Mouse (Mus musculus): ENCODE measurements around the gene Tpcn2.

The Tpcn2 gene

DNA sequence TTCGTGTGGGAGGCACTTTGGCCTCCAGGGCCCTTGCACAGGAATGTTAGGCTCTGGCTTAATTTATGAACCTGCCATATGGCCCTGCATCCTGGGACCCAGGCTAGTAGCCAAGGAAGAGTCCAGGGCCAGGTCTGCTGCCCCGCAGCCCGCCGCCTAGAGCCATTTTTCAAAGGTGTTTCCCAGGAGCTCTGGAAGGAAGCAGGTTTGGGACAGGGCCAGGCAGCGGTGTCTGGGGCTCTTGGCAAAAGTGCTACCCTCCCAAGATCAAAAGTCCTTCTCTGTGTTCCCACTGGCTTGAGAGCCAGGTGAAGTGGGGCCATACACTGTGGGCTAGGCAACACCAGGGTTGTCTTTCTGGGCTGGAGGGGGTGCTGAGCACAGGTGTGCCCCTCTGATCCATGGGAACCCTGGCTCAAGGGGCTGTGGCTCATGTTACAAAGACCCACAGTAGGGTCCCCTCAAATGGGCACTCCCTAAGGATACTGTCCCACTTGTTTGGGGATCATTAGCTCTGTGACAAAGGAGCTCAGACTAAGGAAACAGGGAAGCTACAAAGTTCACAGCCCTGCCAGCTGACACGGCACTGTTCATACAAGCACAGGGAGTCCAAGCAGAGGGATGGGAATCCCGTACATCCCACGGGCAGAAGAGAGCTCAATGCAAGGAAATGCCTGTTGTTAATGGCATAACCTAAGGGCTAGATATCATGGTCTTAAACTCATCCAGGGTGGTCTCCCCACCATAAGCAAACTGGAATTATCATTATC is 43.9 kb downstream of the Tpcn2 start:
- DNase-seq = no peak

DNA sequence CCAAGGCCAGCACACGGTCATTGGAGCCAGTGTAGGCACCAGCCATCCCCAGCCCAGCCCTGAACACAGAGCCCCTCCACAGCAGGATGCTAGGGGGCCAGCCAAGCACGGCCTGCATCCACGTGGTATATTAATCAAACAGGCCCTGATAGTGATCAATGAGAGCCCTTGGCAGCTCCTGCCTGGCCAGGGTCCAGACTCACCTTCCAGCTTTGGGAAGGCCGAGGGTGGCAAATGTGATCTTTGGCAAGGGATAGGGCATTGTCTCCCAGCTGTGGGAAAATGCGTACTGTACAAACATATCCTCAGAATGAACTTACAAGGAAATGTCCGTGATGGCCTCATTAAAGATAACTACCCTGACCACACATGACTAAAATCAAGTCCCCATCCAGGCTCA is 44.7 kb downstream of the Tpcn2 start:
- DNase-seq = no peak

DNA sequence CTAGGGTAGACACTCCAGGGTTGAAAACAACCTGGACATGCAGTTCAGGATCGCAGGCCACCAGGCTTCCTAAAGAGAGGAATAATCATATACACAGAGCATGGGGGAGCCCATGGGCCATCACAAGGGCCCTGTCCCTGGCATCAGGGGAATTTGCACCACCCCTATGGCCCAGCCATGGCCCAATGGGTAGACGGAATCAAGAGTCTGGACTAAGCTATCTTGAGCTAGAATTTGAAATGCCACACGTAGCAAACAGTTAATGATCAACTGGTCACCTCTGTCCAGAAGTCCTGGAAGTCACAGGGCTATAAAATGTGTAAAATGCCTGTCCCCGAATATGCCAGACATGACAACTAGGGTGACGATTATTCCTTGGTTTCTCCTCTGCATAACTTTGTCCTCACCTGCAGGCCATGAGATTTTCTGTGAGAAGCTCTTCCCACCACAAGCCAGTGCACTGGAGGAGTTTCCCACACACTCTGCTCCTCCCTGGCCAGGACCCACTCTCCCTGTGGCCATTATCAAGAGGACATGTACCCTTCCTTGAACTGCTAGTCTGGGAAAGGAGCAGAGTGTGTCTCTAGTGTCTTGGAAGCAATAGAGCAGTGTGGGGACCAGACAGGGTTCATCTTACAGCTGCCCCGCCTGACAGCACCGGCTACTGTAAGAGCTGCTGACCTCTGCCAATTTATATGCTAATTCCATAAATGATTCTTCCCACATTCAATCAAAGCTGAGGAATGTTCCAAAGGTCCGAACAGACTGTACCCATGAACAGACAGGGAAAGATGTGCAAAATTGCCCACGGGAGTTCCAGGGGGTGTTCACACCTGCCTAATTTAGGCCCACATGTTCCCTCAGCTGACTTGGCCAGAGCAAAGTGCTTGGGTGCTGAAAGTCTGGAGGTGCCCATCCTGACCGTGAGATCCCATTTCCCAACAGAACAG is 48.7 kb downstream of the Tpcn2 start:
- DNase-seq = no peak

DNA sequence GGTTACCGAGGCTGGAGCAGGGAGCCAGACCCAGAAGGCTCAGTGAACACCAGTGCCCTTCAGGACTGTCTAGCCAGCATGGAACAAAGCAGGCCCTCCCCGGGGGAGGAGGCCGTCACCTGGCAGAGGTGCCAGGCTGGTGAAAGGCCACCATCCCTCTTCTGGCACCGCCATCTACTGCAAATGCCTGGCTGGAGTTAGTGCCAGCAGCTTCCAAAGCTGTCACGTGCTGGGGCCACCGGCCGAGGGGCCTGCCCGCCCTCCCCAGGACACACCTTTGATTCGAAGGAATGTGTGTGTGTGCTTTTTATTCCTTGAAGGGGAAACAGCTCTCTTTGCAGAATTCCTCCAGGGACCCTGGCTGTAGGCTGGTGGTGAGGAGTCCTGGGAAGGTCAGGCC is 52.2 kb downstream of the Tpcn2 start:
- DNase-seq = no peak

DNA sequence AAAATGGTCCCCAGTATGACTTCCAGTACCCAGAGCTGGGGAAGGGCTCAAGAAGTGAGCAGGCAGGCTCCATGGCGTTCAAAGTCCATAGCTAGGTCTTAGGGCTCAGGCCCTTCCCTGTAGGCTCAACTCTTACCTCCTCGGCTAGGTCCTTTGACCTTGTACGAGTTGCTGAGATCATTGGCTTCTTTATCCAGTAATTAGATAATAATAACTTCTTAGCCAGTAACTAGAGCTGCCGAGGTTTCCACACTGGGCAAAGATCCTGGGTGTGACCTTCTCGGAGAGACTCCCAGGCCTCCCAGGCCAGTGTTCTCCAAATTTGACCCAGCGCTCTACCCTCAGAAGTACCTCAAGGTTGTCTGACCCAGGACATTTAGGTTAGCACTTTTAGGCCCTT is 57.2 kb downstream of the Tpcn2 start:
- no peak for DNase-seq

DNA sequence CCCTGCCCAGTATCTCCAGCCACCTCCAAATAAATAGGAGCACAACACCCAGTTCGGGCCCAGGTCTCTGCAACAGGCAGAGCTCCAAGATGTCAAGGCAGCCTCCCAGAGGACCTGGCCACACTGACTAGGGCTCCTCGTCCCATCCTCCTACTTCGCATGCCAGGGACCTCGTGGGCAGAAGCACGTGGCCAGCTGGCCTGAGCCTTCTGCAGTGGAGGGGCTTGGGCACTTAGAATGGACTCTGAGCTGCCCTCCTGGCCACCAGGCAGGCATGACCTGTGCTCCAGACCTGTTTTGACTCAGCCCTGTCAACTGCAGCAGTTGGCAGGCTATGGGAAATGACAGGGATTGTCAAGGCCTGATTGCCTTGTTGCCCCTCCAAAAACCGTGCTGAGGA is 58.2 kb downstream of the Tpcn2 start:
- no peak for DNase-seq

DNA sequence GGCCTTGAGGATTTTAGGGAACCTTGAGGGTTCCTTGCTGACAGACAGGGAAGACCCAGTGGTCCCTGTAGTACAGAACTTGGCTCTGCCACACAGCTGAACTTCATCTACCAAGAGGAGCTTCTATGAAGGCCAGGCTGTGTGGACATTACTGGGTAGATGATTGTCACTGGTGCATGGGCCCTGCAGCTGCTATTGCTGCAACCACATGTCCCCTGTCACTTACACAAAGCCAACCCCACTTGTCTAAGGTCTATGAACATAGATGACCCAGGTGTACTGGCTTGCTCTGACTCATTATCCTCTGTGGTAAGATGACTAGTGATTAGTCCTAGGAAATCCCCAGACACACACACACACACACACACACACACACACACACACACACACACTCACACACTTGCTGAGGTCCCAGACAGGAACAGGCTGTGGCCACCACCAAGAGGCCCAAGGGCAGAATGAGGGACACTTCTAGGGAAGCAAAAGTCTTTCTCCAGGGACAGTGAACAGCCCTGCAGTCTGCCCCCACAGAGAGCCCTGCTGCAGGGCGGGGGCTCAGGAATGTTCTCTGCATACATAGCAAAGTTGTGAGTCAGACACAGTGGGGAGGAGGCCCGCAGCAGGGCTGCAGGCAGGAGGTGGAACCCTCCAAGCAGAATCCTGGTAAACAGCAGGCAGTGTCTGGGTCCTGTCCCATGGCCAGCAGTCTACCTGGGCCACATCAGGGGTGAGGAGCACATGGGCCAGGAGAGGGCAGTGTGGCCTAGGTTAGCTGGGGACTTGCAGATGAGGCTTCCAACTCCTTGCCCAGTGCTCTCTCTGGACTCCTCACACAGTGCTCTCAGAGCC is 61.7 kb downstream of the Tpcn2 start:
- peak; percentile 20 for DNase-seq

DNA sequence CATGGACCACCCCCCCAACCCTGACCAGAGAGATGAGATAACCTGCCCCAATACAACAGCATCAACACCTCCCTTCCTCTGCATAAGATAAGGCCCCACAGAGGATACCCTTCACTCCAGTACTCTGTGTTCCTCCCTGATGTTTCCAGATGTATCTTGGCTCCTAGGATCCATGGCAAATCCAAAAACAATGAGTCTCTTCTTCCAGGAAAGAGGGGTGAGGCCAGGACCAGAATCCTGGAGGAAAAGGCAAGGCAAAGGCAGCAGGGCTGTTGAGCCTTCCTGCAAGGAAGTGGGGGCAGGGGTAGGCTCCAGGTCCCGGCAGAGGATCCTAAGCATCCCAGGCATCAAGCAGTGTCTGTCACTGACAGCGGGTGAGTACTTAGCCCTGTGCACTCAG is 62.5 kb downstream of the Tpcn2 start:
- no peak for DNase-seq

DNA sequence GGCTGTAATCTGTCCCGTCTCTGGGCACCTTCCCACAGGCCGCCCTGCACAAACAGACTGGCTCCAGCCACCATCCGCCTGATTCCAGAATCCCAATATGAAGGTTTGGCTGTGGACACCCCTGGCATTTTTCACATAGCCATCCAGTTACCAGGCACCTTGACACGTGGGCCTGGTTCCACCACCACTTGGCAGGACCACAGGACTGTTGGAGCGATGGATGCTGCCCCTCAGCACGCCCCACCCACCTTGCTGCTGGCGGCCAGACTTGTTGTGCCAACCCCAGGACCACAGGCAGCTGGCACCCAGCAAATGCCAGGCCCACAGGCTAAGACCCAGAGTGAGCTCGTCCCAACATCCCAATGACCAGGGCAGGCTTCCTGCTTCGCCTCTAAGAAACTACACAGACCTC is 64.4 kb downstream of the Tpcn2 start:
- DNase-seq = no peak

DNA sequence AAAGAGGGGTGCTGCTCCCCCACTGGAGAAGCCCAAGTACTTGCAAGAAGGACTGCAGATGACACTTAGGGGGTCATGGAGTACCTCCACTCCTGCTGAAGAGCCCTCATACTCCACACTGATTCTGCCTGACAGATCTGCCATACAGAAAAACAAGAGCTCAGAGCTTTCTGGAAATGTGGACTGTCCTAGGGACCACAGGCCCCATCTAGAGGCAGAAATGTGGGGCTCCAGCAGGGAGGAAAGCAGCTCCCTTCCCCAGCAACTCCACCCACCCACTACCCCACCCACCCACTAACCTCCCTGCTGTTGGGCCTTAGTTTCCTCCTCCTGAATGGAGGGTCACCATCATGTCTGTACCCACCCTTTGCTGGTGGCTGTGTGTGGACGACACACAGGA is 67.2 kb downstream of the Tpcn2 start:
- DNase-seq = no peak

DNA sequence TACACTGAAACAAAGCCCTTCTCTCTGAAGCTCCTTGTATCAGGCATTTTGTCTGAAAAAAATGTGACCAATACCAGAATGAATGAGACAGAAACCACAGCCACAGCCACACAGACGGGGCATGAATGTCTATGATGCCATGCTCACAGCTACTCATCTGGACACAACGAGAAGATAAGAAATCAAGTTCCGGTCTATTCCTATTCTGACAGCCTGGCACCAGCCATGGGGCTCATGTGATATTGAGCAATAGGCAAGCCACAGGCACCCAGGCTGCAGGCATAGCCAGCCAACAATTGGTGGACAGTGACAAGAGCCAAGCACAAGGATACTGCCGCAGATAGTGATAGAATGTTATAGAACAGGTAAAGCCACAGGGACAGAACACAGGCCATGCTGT is 68.3 kb downstream of the Tpcn2 start:
- no peak for DNase-seq

DNA sequence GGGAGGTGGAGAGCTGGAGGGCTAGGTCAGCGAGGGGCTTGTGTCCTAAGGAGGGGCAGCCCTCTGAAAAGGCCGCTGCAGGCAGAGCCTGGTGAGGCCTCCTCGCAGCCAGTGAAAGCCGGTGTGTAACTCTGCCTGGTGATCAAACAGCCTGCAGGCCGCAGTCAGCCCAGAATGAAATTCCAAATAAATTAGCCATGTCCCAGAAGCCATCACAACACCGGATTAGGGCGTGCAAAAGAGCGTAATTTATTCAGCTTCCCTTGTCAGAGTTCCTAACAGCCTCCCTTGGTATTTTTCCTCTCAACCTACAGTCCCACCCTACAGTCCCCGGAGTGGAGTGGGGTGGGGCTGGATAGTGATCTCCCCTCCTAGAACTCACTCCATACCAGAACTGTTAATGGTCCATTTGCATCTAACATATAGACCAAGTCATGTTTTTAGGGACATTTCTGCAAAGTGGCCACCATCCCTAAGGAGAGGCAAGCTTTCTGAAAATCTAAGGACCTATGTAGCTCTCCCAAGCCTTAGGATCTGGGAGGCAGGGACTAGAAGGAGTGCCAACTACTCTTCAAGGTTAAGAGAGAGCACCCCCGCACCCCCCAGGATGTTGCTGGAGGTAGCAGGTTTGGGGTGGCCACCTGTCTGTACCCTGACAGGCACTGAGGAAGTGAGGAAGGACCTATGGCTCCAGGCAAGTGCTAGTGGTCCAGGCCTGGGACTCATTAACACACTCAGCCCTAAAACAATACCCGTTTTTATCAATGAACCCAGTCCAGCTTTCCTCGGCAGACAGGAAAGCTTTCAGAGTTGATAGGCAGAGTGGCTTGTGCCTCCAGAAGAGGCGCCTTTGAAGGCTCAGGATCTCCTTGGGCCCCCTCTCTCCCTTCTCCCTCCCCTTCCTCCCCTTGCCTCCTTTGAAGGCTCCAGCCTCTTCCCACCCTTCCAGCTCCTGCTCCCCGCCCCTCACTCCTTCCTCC is 71.8 kb downstream of the Tpcn2 start:
- DNase-seq = no peak

DNA sequence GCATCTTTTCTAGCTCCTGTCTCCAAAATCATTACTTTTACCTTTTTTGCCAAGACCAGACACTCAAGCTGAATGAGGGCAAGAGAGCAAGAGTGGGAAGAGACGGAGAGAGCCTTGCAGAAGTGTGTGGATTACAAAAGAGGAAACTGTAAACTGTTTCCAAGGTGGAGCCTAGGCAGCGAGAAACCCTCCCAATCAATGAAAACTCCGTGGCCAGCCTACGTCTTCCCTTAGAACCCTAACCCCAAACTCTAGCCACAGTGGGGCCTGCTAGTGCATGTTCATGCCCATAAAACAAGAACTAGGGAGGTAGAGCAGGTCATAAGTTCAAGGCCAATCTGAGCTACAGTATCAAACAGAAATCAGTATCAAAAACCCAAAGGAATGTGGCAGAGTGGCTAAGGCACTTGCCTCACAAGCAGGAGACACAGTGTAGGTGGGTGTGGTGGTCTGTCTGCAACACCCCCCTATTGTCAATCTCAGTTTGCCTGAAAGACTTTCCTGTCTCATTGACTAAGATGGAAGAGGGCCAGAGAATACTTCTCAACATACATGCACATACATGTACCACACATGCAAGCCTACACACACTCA is 73.2 kb downstream of the Tpcn2 start:
- DNase-seq = no peak

DNA sequence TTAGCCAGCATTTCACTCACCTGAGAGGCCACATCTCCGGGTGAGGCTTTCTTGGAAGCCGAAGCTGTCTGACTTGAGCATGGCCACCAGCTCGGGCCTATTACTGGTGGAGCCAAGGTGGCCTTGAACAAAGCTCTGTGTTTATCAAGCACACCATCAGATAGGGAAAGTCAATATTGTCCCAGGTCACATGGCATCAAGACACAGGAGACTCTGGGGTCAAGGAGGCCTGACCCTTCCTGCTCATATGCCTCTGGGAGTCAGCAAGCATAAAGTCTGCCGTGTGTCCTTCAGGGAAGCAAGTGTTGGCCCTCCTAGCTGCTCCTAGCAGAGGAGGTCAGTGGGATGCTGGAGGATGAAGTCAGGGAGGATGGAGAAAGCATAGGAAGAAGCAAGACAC is 75.8 kb downstream of the Tpcn2 start, which contains the start of gene 1810010D01Rik:
Gene 1810010D01Rik (minus strand): TSS at position 114 of the 400 bp plus-strand sequence.
- DNase-seq = no peak

DNA sequence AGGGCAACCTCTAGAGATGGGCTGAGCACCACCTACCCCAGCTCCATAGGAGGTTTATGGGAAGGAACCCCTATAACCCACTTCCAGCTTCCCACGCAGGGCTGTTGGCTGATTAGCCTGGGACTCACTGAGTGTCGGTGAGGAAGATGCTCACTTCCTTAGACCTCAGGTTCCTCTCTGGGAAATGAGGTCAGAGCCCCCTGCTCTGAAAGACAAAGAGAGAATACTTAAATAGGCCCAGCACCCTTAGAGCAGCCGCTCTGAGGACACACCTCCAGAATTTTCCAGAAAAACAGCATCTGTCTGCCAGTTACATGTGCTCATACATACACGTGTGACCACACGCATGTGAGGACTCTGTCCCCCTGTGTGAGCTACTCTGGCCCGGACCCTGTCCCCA is 77.0 kb downstream of the Tpcn2 start:
- no peak for DNase-seq

DNA sequence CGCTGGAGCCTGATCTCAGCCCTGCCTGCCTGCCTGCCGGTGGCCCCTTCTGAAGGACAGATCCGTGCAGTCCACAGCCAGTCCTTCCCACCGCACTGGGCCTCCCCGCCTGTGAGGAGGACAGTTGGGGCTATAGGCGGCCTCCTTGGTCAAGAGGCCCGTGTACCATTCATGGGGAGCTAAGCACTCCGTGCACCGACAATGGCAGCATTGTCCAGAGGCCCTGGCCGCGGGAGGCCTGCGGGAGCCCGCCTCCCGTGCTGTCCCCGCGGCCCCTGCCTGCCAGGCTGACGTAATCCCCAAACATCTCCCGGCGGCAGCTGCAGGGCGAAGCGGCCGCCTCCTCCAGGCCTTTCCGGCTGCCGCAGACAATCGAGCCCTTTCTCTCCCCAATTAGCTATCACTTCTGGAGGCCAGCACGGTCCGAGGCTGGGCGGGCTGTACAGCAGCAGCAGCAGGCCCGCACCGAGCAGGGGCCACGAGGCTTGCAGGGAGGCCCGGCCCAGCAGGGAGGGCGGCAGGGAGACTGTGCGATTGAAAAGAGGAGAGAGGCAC is 77.7 kb downstream of the Tpcn2 start:
- no peak for DNase-seq

DNA sequence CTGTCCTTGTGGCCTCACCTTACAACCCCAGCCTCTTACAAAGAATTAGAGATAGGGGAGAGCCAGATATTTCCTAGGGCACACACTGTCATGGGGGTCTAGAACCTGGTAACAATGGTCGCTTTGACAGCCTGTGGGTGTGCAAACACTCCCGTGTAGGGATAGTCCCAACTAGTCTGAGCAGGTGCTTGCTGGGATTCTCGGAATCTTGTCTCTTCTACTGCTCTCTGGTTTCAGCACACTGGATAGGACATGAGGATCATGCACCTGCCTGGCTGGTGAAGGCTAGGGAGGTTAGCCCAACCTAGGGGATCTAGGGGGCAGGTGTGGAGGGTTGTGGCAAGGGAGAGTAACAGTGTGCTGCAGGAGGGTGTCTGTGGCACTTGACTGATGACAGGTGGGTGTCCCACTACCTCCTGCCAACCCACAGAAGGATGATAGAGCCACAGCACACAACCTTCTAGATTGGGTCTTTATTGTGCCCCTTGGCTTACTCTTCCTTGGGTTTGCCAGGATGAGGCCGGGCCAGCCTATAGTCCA is 78.4 kb downstream of the Tpcn2 start:
- no peak for DNase-seq

DNA sequence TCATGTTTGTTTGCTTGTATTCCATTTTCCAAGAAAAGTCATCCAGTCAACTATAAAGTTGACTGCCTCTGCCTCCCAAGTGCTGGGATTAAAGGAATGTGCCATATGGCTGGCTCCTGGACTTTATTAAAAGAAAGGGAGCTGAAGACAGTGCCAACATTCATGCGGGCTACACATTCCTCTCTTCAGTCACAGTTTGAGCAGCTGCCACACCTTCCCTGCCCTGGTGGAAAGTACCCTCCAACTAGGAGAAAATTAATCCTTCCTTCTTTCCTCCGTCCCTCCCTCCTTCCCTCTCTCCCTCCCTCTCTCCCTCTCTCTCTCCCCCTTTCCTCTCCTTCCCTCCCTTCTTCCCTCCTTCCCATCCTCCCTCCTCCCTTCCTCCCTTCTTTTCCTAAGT is 84.1 kb downstream of the Tpcn2 start:
- DNase-seq = no peak

DNA sequence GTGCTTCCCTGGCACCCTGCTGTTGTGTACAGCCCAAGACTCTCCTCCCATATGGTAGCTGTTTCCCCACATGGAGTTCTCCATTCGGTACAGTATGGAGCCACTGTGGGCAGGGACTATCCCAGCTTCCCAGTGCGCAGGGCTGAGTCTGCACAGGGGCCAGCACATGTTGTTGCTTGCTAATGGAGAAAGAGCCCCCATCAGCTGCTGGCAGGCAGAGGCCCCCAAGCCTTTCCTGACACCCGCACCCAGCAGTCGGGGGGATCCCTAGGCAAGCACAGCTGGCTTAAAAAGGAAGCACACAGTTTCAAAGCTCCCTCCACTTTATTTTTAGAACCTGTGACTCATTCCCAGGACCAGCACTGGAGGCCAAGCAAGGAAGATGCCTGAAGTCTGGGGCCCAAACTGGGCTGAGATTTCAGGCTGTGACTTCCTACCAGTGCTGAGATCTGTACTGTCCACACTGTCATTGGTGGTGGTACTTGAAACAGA is 85.5 kb downstream of the Tpcn2 start:
- DNase-seq = no peak

DNA sequence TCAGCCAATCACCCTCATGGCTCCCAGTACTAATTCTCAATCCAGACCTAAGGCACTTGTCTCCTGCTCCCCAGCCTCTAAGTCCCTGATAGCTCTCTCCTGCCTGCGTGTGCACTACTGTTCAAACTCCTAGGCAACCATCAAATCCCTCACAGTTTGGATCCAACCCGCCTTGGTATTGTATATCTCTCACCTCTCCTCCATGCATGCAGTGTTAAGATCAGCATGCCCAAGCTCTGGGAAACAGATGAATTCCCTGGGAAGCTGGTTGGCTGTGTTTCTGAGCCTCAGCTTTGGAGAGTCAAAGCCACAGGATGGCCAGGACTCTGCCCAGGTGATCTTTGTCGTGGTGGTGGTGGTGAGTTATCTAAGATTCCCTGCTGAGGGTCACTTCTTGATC is 86.1 kb downstream of the Tpcn2 start:
- no peak for DNase-seq

DNA sequence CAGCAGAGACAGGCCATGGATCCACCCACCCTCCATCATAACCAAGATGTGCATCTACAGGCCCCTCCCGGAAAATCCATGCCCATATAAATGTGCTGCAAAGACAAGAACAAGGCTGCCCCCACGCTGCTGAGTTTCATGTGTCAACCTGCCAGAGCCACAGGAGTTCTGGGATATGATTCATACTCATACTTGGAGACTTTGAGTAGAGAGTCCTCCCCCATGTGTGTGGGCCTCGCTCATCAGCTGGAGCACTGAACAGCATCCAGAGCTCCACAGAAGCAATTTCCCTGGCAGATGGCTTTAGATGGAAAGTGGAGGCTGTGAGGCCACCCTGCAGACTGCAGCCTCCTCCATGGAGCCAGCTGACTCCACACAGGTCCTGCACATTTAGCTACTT is 86.8 kb downstream of the Tpcn2 start:
- DNase-seq = no peak

Measured in thymus, postnatal 14 days (tissue).